Mouse (Mus musculus) hindbrain, embryonic 10.5 days (tissue): ENCODE measurements around the gene Med13l. TPM values are rescaled to one million over a fixed set of nuclear protein-coding genes. Genes with fewer than 3 reads are reported as not detected.

ENCODE experiments used
- DNase-seq: peaks from one replicate; pipeline ENCODE4 v3.0.0-alpha.2; 2017; ENCODE audit warnings: low spot score
- H3K27ac ChIP-seq: fragments of 300-500 bp; sonication (generic); 2 replicates; pipeline ENCODE4 v1.5.1; 2016; ENCODE audit warnings: mild to moderate bottlenecking, moderate library complexity
- H3K27me3 ChIP-seq: fragments of 300-500 bp; sonication (generic); 2 replicates; pipeline ENCODE4 v1.6.1; 2016; ENCODE audit warnings: mild to moderate bottlenecking; ENCODE audit not compliant: poor library complexity, insufficient read depth, severe bottlenecking
- H3K36me3 ChIP-seq: fragments of 300-500 bp; sonication (generic); 2 replicates; pipeline ENCODE4 v1.6.1; 2016; ENCODE audit warnings: mild to moderate bottlenecking, moderate library complexity
- H3K4me1 ChIP-seq: fragments of 300-500 bp; sonication (generic); replicated peaks from 2 replicates; pipeline ENCODE4 v1.6.1; 2016; ENCODE audit warnings: mild to moderate bottlenecking
- H3K4me3 ChIP-seq: fragments of 300-500 bp; sonication (generic); 2 replicates; pipeline ENCODE4 v1.5.1; 2016; ENCODE audit warnings: mild to moderate bottlenecking, moderate library complexity
- H3K9me3 ChIP-seq: fragments of 300-500 bp; sonication (generic); 2 replicates; pipeline ENCODE4 v1.6.1; 2016; ENCODE audit warnings: mild to moderate bottlenecking, moderate library complexity
- WGBS: fragments of 180-500 bp; shearing (Covaris S2); methylation state at CpG from one replicate; pipeline ENCODE4 v1.1.7; 2016; 5-methylcytosine and 5-hydroxymethylcytosine counted together
- polyA plus RNA-seq: library from polyadenylated mRNA; unstranded; fragments of >200 nt; fragmentation: Nextera tagmentation; extraction: Ambion mirVana; gene quantifications from 2 replicates; pipeline ENCODE4 v1.2.1, GENCODE M21; 2016

Gene Med13l
- polyA plus RNA-seq, 1 experiment from 2014 or later, result 11.0 TPM

DNA sequence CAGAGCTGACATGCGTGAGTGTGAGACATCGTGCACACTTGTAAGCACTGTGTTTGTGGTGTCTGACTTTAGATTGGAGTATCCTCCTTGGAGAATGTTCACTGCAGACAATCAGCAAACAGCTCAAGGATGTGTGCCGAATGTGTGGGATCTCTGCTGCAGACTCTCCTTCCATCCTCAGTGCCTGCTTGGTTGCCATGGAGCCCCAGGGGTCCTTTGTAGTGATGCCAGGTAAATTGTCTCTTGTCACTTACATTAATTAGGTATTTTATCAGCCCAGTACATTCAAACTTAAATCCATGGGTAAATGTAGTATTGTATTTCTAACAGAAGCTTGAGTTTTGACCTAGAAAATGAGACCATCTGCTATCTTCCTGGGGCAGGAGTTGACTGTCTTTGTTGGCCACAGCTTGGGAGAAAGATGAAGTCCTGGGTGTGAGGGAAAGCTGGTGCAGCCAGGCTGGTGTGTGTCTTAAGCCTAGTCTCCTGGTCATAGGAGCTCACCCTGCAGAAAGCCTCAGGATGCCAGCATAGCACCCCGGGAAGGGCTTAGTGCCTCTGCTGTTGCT is 193.8 kb downstream of the Med13l start:
- H3K36me3 ChIP-seq, result peaks cover 100% of the 10 kb centered on the region
- no peak for DNase-seq
- no peak overlapping the region for H3K27ac ChIP-seq
- WGBS, result 85% methylated on average over 4 of the region's 4 CpGs
- H3K9me3 ChIP-seq, result no peaks in the 10 kb centered on the region
- no peak overlapping the region for H3K4me3 ChIP-seq
- H3K27me3 ChIP-seq, result no peaks in the 10 kb centered on the region
- H3K4me1 ChIP-seq, result peaks cover 2% of the 10 kb centered on the region; the same call in 1 of the 2 replicates

DNA sequence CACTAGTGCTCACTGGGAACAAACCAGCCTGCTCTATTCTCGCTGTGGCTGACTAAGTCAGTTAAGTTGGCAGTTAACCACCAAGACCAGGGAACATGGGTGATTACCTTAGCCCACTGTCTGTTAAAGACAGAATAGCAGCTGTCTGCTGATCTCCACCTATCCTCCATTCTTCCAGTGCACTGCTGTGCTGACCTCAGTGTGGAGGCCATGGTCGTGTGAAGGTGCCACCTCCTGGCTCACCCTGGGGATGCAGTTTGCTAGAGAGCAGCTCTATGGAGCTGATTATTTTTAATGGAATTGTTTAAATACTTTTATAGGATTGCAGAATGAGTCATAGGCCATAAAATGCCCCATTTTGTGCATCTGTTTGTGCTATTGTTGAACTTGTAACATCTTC is 195.6 kb downstream of the Med13l start:
- Histone ChIP-seq H3K27ac (no peak overlapping the region), H3K4me1 (peaks cover 2% of the 10 kb centered on the region; the same call in 1 of the 2 replicates), H3K27me3 (no peaks in the 10 kb centered on the region), H3K4me3 (no peak overlapping the region), H3K36me3 (peaks cover 100% of the 10 kb centered on the region), H3K9me3 (no peaks in the 10 kb centered on the region)
- 80% methylated on average over 2 of the region's 2 CpGs for WGBS
- no peak for DNase-seq

DNA sequence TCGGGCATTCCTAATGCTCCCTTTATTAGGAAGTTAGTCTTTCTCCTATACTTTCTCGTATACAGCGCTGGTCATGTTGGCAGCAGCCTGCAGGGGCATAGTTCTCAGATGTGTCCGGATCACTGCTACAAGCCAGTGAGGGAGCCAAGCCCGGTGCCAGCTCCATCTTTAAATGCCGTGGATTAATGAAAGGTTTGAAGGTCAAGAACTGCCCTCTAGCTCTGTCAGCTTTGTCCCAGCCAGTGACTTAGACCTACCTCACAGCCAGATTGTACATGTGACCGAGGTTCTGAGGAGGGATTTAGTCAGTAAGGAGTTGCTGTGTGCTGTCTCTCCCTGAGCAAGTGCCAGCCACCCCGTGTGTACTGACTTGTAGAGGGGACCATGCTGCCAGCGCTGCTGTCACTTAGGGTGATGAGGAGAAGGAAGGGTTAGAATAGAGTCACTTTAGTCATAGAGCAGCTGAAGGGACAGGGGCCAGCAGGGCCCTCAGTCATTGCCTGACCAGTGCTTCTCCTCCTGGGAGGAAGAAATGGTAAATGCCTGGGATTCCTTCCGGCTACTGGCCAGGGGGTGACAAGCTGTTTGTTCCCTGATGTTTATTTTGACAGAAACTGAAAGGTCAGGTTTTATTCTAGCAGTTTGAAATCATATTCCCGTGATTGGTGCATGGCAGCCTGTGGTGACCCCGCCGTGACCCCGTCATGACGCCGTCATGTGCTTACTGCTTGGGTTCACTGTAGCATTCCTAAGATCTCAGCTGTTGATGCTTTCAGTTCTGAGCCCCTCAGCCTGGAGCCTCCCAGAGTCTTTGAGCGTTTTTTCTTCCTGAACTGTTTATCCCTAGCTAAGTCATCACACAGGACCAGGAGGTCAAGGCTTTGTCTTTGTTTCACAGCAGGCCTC is 197.2 kb downstream of the Med13l start:
- WGBS, result 73% methylated on average over 17 of the region's 17 CpGs
- DNase-seq, result peak; percentile 18
- peaks cover 2% of the 10 kb centered on the region; the same call in 1 of the 2 replicates for H3K4me1 ChIP-seq

DNA sequence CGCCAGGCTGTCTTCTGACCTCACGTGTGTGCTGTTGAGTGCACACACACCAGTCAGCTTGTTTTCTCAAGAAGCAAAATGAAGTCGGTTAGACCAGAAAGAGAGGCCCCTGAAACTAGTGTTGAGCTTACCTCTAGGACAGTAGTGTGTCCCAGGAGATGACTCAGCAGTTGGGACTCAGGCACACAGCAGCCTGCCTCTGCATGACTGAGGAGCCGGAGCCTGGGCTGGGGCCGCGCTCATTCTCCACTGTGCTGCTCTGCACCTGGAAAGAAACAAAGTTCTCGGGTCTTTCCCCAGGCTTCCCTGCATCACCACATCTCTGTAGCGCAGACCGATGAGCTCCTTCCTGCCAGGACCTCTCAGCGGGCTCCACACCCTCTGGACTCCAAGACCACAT is 200.5 kb downstream of the Med13l start:
- Histone ChIP-seq H3K27ac (no peak overlapping the region), H3K4me3 (no peak overlapping the region), H3K9me3 (no peaks in the 10 kb centered on the region), H3K36me3 (peaks cover 87% of the 10 kb centered on the region), H3K27me3 (no peaks in the 10 kb centered on the region), H3K4me1 (peaks cover 2% of the 10 kb centered on the region; the same call in 1 of the 2 replicates)
- no peak for DNase-seq
- 89% methylated on average over 10 of the region's 10 CpGs for WGBS

More for the DNA sequence above, 197.2 kb downstream of the Med13l start:
- no peaks in the 10 kb centered on the region for H3K9me3 ChIP-seq
- H3K36me3 ChIP-seq, result peaks cover 100% of the 10 kb centered on the region
- no peaks in the 10 kb centered on the region for H3K27me3 ChIP-seq
- no peak overlapping the region for H3K27ac ChIP-seq
- H3K4me3 ChIP-seq, result no peak overlapping the region

DNA sequence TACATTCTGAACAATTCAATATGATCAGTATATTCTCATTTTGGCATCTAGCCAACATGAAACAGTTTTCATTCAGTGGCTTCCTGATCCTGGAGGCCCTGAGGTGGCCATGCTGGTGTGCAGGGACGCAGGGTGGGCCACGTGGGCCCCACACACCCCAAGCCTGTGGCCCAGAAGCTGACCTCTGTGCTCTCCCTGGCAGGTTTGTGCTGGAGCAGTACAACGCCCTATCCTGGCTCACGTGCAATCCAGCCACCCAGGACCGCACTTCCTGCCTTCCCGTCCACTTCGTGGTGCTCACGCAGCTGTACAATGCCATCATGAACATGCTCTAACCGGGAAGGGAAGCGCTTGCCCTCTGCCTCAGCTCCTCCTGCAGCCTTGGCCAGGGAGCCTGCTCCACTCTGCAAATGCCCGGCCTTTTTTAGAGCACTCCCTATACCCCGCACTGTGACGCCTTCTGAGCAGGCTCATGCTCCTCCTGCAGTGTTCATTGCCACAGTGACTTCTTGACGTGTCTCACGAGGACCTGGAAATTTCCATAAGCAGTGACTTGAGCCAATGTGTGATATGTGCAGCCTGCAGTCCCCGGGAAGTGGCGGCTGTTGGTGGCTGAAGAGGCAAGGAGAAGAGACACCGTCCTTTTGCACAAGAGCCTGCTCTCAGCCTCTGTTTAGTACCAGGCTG is 202.2 kb downstream of the Med13l start:
- Histone ChIP-seq H3K36me3 (peaks cover 70% of the 10 kb centered on the region), H3K9me3 (no peaks in the 10 kb centered on the region), H3K27me3 (no peaks in the 10 kb centered on the region), H3K4me1 (peaks cover 2% of the 10 kb centered on the region; the same call in 1 of the 2 replicates), H3K4me3 (no peak overlapping the region), H3K27ac (no peak overlapping the region)
- 92% methylated on average over 18 of the region's 18 CpGs for WGBS
- DNase-seq, result no peak

DNA sequence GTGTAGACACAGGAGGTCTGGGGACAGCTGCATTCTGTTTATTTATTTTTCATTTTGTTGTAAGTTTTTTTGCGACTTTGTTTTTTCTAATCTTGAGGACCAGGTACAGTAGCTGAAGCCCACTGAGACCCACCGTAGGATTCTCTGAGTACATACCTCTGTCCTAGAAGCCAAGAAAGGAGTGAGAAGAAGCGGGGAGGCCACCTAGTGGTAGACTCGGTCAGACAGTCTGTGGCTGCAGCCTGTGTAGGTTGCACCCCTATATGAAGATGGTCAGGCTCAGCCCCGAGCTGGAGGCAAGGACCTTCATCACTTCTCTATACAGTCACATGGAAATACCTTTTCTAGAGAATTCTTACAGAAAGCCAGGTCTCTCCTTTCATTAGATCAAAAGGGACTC is 202.9 kb downstream of the Med13l start:
- Histone ChIP-seq H3K27ac (no peak overlapping the region), H3K27me3 (no peaks in the 10 kb centered on the region), H3K9me3 (no peaks in the 10 kb centered on the region), H3K4me1 (0 out of 2 replicates have a peak, but pooled peaks cover 2% of the 10 kb centered on the region), H3K36me3 (peaks cover 63% of the 10 kb centered on the region), H3K4me3 (no peak overlapping the region)
- peak; percentile 40 for DNase-seq
- WGBS, result 66% methylated on average over 5 of the region's 5 CpGs

DNA sequence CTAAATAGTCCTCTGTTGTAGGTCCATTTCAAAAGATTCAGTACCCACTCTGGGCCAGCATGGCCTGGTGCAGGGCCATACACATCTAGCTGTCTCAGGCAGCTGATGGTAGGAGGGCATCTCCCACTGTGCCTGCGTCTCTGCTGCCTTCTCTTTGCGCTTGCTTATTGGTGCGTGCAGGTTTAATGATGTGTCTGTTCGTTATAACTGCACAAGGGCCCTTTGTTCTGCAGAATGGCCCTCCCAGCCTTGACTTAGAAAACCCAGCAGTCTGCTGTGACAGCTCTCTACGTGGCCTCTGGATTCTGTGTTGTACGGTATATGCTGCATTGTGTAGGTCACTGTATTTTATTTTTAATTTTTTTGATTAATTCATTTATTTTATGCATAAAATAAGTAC is 208.7 kb downstream of the Med13l start:
- peaks cover 8% of the 10 kb centered on the region for H3K4me1 ChIP-seq
- DNase-seq, result no peak
- 0 out of 2 replicates have a peak, but pooled peaks cover 14% of the 10 kb centered on the region for H3K27me3 ChIP-seq
- H3K4me3 ChIP-seq, result no peak overlapping the region
- WGBS, result 48% methylated on average over 6 of the region's 6 CpGs
- peak overlapping the region; percentile 50; the same call in 1 of the 2 replicates for H3K27ac ChIP-seq
- H3K9me3 ChIP-seq, result no peaks in the 10 kb centered on the region
- H3K36me3 ChIP-seq, result peaks cover 7% of the 10 kb centered on the region

DNA sequence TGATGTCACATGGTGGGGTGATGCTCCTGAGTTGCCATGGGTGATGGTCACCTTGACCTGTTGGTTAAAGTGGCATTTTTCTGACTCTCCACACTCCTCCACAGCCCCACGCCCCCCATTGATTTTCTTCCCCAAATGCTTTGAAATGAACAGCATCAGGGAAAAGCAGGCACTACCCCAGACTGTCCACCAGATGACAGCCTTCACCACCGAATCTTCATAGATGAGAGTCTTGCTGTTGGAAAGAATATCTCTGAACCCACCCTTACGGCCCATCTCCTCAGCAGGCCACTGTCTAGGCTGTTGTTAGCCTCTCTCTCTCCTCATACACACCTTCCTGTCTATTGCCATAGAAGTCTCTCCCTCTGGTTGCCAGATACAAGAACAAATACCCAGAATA is 213.4 kb downstream of the Med13l start:
- Histone ChIP-seq H3K36me3 (no peaks in the 10 kb centered on the region), H3K4me1 (peaks cover 8% of the 10 kb centered on the region), H3K4me3 (no peak overlapping the region), H3K9me3 (no peaks in the 10 kb centered on the region), H3K27ac (no peak overlapping the region), H3K27me3 (peaks cover 32% of the 10 kb centered on the region)
- 48% methylated on average over 3 of the region's 3 CpGs for WGBS
- peak; percentile 36 for DNase-seq

DNA sequence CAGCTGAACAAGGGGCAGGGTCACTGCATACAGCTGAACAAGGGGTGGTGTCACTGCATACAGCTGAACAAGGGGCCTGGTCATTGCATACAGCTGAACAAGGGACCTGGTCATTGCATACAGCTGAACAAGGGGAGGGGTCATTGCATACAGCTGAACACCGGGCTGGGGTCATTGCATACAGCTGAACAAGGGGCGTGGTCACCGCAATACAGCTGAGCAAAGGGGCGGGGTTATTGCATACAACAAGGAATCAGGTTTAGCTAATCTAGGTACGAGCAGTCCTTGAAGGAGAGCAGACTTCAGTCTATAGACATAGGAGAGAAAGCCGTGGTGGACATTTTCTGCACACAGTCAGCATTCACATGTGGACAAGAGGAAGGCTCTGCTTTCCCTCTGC is 215.9 kb downstream of the Med13l start:
- no peak for DNase-seq
- no peaks in the 10 kb centered on the region for H3K4me1 ChIP-seq
- WGBS, result 86% methylated on average over 6 of the region's 6 CpGs
- H3K9me3 ChIP-seq, result no peaks in the 10 kb centered on the region
- no peak overlapping the region for H3K27ac ChIP-seq
- no peaks in the 10 kb centered on the region for H3K36me3 ChIP-seq
- H3K27me3 ChIP-seq, result peaks cover 46% of the 10 kb centered on the region
- no peak overlapping the region for H3K4me3 ChIP-seq

DNA sequence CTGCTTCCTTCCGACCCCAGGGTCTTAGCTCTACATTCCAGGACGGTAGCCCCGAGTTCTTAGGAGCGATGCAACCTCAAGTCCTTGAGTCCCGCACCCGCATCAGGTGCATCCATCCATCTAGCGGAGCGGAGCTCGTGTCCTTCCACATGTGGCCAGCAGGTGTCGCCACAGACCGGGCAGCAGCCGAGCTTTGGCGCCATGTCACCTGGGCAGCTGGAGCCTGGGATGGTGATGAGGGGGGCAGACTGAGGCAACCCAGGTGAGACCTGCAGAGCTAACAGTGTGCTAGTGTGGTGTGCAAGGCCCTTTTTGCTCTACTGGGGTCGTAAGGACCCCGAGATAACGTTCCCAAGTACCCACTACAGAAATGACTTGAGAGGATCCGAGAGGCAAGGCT is 221.1 kb downstream of the Med13l start:
- peak; percentile 75 for DNase-seq
- Histone ChIP-seq H3K9me3 (no peaks in the 10 kb centered on the region; the same call in 1 of the 2 replicates), H3K4me1 (no peaks in the 10 kb centered on the region), H3K27ac (no peak overlapping the region), H3K4me3 (no peak overlapping the region), H3K27me3 (peaks cover 52% of the 10 kb centered on the region), H3K36me3 (no peaks in the 10 kb centered on the region)
- WGBS, result 11% methylated on average over 17 of the region's 17 CpGs

DNA sequence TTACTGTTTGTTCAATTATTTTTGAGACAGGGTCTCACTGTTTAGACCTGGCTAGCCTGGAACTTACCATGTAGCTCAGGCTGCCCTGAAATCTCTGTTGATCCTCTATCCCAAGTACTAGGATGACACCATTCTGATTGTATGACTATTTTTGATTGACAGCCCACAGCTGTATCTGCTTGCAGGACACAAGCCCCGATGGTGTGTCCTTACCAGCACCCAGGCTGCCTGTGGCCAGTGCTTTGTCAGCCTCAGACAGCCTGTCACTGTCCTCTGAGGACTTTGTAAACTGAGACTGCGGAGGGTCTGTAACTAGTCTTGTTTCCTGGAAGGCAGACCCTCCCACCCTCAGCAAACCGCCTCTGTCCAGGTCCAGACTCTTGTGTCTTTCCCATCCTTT is 221.7 kb downstream of the Med13l start:
- 84% methylated on average over 3 of the region's 3 CpGs for WGBS
- Histone ChIP-seq H3K27me3 (peaks cover 50% of the 10 kb centered on the region), H3K4me1 (no peaks in the 10 kb centered on the region), H3K36me3 (no peaks in the 10 kb centered on the region), H3K4me3 (no peak overlapping the region), H3K9me3 (no peaks in the 10 kb centered on the region; the same call in 1 of the 2 replicates), H3K27ac (no peak overlapping the region)
- no peak for DNase-seq

DNA sequence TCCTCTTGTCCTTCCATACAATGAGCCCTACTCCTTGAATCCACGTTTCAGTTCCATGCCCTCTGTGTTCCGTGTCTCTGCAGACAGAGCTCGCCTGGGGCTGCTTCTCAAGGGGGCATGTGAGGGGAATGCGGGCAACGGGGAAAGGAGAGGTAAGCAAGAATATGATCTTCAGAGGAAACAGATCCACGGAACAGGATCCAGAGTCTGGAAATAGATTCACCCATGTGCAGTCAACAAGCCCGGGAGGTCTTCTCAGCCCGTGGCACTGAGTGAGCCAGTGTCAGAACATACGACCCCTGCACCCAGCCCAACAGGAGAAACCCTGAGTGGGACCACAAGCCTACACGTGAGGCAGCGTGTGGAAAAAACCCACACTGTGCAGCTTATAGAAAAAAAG is 228.7 kb downstream of the Med13l start:
- H3K9me3 ChIP-seq, result no peaks in the 10 kb centered on the region; the same call in 1 of the 2 replicates
- no peak overlapping the region for H3K4me3 ChIP-seq
- DNase-seq, result no peak
- H3K27me3 ChIP-seq, result 0 out of 2 replicates have a peak, but pooled peaks cover 3% of the 10 kb centered on the region
- H3K4me1 ChIP-seq, result no peaks in the 10 kb centered on the region
- H3K27ac ChIP-seq, result no peak overlapping the region
- no peaks in the 10 kb centered on the region for H3K36me3 ChIP-seq
- 88% methylated on average over 11 of the region's 11 CpGs for WGBS
